ENCODE assay signal across 9 mouse cellular contexts in genomic region chr3:123159139-123159824, GRCm38 (mm10).
DNase-seq lines count a peak whose midpoint lies in the region; ATAC-seq lines count a peak whose summit lies in the region.
"Had no signal": no experiment of that assay in that cellular context is flagged by ENCODE, and none has a peak within 500 bp of the region (broad histone marks: within the 10 kb centered on the region; RNA-seq: fewer than 3 reads in every experiment).

No protein-coding gene starts in this region.

- no peaks in the 10 kb centered on the region for H3K9me3 ChIP-seq in forebrain, embryonic 11.5 days (ENCODE audit: control insufficient read depth, low read length)
- H3K9me3 ChIP-seq in forebrain, embryonic 10.5 days, result no peaks in the 10 kb centered on the region
- H3K9me3 ChIP-seq: megakaryocyte, embryonic 14.5 days had no signal

- peak; percentile 43; the same call in 1 of the 2 replicates for ATAC-seq in forebrain, embryonic 11.5 days (replicated peaks; ENCODE audit: low FRiP score)
- peak; percentile 44 to 63; a peak in 2 of 4 replicates for ATAC-seq in hematopoietic stem cell, adult 5-6 weeks (replicated peaks in 1 of 2; ENCODE audit: insufficient read depth in 1 of 2, low FRiP score in 2 of 2, low TSS enrichment in 1 of 2, low read depth in 1 of 2, poor library complexity in 2 of 2, severe bottlenecking in 2 of 2)
- ATAC-seq in megakaryocyte, adult 5-6 weeks (ENCODE audit: poor library complexity, severe bottlenecking), result peak; percentile 65

- 46% methylated on average over 9 of the region's 9 CpGs for WGBS in forebrain, embryonic 11.5 days
- WGBS in forebrain, embryonic 10.5 days, result 39% methylated on average over 9 of the region's 9 CpGs

- no peak overlapping the region for H3K9ac ChIP-seq in forebrain, embryonic 11.5 days (ENCODE audit: low read length)

- no peaks in the 10 kb centered on the region for H3K36me3 ChIP-seq in forebrain, embryonic 11.5 days (ENCODE audit: control insufficient read depth, insufficient read depth, low read length)
- H3K36me3 ChIP-seq in forebrain, embryonic 10.5 days (replicated peaks), result no peaks in the 10 kb centered on the region

- H3K27me3 ChIP-seq in forebrain, embryonic 11.5 days (ENCODE audit: control insufficient read depth, insufficient read depth, low read length), result no peaks in the 10 kb centered on the region
- no peaks in the 10 kb centered on the region for H3K27me3 ChIP-seq in forebrain, embryonic 10.5 days (ENCODE audit: poor library complexity, severe bottlenecking)

- no peak overlapping the region for H3K4me2 ChIP-seq in forebrain, embryonic 11.5 days (ENCODE audit: low read depth, low read length, severe bottlenecking)

- no peak for DNase-seq in forebrain, embryonic 11.5 days (ENCODE audit: low spot score)
- DNase-seq in forebrain, embryonic 10.5 days (ENCODE audit: extremely low spot score, low spot score), result no peak
- DNase-seq in c-Kit-positive CD71-positive TER-119-negative erythroid progenitor cells, embryonic 14.5 days (ENCODE audit: low read depth), result peak; percentile 11
- peak; percentile 66 for DNase-seq in forelimb bud, embryonic 11.5 days (ENCODE audit: low read depth, low spot score)
- DNase-seq in layer of hippocampus, adult 8-10 months (ENCODE audit: low spot score in 2 of 2), result peak; percentile 27 to 50
- DNase-seq in skeletal muscle tissue, adult 2 months (ENCODE audit: low read depth, low spot score), result peak; percentile 86

- H3K4me1 ChIP-seq in forebrain, embryonic 11.5 days (replicated peaks; ENCODE audit: control insufficient read depth, insufficient read depth, low read length), result peaks cover 6% of the 10 kb centered on the region; the same call in 1 of the 2 replicates
- H3K4me1 ChIP-seq in forebrain, embryonic 10.5 days, result peaks cover 20% of the 10 kb centered on the region

- no peak overlapping the region for H3K27ac ChIP-seq in forebrain, embryonic 11.5 days (ENCODE audit: low read depth, low read length)
- H3K27ac ChIP-seq in forebrain, embryonic 10.5 days, result no peak overlapping the region

- H3K4me3 ChIP-seq in forebrain, embryonic 11.5 days (ENCODE audit: low read depth, low read length), result no peak overlapping the region
- H3K4me3 ChIP-seq in forebrain, embryonic 10.5 days, result no peak overlapping the region
- H3K4me3 ChIP-seq: megakaryocyte, embryonic 14.5 days had no signal

Comparison
In these comparisons a context has a peak if more than half of its experiments do, and no peak if none do; other contexts are left out.
1. DNase-seq: peak in c-Kit-positive CD71-positive TER-119-negative erythroid progenitor cells, embryonic 14.5 days (single experiment), forelimb bud, embryonic 11.5 days (single experiment), layer of hippocampus, adult 8-10 months (2 of 2) and skeletal muscle tissue, adult 2 months (single experiment); none in forebrain, embryonic 11.5 days (single experiment) and forebrain, embryonic 10.5 days (single experiment).
2. Peak in every context shown above with its lines, with median percentiles within 50 percentile points of each other: ATAC-seq.